Mouse (Mus musculus) Patski (cell line): ENCODE results near the gene Cacna2d2. TPM values are rescaled to one million over a fixed set of nuclear protein-coding genes. Genes with fewer than 3 reads are reported as not detected.

Experiments used
- ATAC-seq: fragments of 100-300 bp; one replicate; pipeline ENCODE4 v1.8.0; 2021
- CTCF ChIA-PET: fragments of 350-600 bp; sonication (Branson Sonifier 250); formaldehyde crosslinking; loops from one replicate; lab custom pipeline; 2022; ENCODE audit warnings: inconsistent platforms; lab: Charles Lee
- POLR2A ChIA-PET: fragments of 350-600 bp; sonication (Branson Sonifier 250); formaldehyde crosslinking; loops from one replicate; lab custom pipeline; 2022; ENCODE audit warnings: antibody characterized with exemption, inconsistent platforms; lab: Charles Lee
- DNase-seq: peaks from one replicate; pipeline ENCODE4 v3.0.0-alpha.2; 2011; ENCODE audit warnings: low read depth, low spot score
- H3K27me3 ChIP-seq: fragments of 371-371 bp; one replicate; pipeline ENCODE4 v1.5.1; 2021
- CTCF ChIP-seq: fragments of 100-300 bp; IDR thresholded peaks from one replicate; pipeline ENCODE4 v1.5.1; 2021
- in situ Hi-C: fragments of 300-500 bp; cut with MboI; formaldehyde crosslinking; loops from 3 replicates; pipeline ENCODE4 v1.11.1; 2018; ENCODE audit warnings: low pct_unique_long_range_greater_than_20kb, mixed read lengths
- polyA plus RNA-seq: library from polyadenylated mRNA; unstranded; gene quantifications from one replicate; pipeline ENCODE4 v1.2.3, GENCODE M21; 2021

Gene Cacna2d2
- polyA plus RNA-seq, 1 experiment from 2014 or later = 0.01 TPM

- ChIA-PET POLR2A (no interaction called here), CTCF (no interaction called here)
- ATAC-seq (no peak), DNase-seq (no peak)
- in situ Hi-C loops = loop anchor here (25.0 kb wide), 1 partner anchor 858 kb away; the partner anchor contains the start of gene Tex264
- no peak for TF ChIP-seq CTCF
- H3K27me3 ChIP-seq = no peaks in the 10 kb centered on the region
Observed at GRCm38 (mm10) chr9:107545199-107545598, 145.8 kb downstream of the Cacna2d2 start.

- TF ChIP-seq CTCF = no peak
- in situ Hi-C loops = loop anchor here (25.0 kb wide), 1 partner anchor 858 kb away; the partner anchor contains the start of gene Tex264
- DNase-seq (no peak), ATAC-seq (no peak)
- ChIA-PET POLR2A (interaction anchor here (0.5 kb wide), 1 partner anchor 1075 kb away, joined by 5 read pairs; no protein-coding TSS in a partner anchor), CTCF (no interaction called here)
- no peaks in the 10 kb centered on the region for H3K27me3 ChIP-seq
Observed at GRCm38 (mm10) chr9:107545602-107546001, 146.2 kb downstream of the Cacna2d2 start.

GRCm38 (mm10) chr9:107547026-107547425 lies 147.6 kb downstream of the Cacna2d2 start, which contains the start of gene Zmynd10:
Zmynd10 (plus strand) TSS chr9:107547298.
- CTCF ChIA-PET = no interaction called here
- no peaks in the 10 kb centered on the region for H3K27me3 ChIP-seq
- TF ChIP-seq CTCF = no peak
- ATAC-seq (peak; percentile 47), DNase-seq (no peak)
- in situ Hi-C loops = loop anchor here (25.0 kb wide), 1 partner anchor 860 kb away; the partner anchor contains the start of gene Tex264
- POLR2A ChIA-PET = interaction anchor here (0.8 to 0.9 kb wide), 2 partner anchors 9 to 10 kb away, joined by 4 read pairs; no protein-coding TSS in a partner anchor

DNA sequence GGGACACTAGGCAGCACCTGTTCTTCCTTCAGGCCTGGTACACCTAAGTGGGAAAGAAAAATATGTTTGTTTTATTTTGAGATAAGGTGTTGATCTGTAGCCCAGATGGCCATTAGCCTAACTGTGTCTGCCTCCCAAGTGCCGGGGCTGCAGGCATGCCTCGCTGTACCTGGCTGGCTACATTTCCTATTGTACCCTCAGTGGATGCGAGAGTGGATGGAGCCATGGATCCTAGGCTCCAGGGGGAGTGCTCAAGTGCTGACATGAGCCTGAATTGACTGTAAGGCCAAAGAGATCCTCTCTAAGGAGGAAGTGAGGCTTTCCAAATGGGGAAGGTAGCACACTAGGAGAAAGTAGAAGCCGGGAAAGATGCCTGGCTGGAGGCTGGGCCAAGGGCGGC lies 148.5 kb downstream of the Cacna2d2 start:
- ChIA-PET POLR2A (interaction anchor here (0.9 kb wide), 1 partner anchor 8 kb away, joined by 4 read pairs; no protein-coding TSS in a partner anchor), CTCF (no interaction called here)
- TF ChIP-seq CTCF = no peak
- ATAC-seq (no peak), DNase-seq (no peak)
- in situ Hi-C loops = loop anchor here (25.0 kb wide), 1 partner anchor 861 kb away; the partner anchor contains the start of gene Tex264
- no peaks in the 10 kb centered on the region for H3K27me3 ChIP-seq

DNA sequence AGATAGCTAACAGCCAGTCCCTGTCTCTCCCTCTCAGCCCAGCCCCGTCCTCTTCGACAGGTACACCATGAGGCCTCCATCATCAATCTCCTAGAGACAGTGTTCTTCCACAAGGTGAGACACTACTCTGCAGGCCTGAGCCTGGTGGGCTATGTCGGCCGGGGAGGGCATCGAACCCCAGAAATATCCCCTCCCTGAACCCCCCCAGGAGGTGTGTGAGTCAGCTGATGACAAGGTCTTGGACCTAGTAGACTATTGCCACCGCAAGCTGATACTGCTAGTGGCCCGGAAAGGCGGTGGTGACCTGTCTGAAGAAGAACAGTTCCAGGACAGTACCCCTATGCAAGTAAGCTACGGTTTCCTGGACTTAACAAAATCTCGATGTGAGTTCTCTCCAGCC lies 149.4 kb downstream of the Cacna2d2 start:
- ATAC-seq (no peak), DNase-seq (no peak)
- ChIA-PET CTCF (interaction anchor here (0.7 kb wide), 1 partner anchor 9 kb away, joined by 3 read pairs; no protein-coding TSS in a partner anchor), POLR2A (no interaction called here)
- no peak for TF ChIP-seq CTCF
- no peaks in the 10 kb centered on the region for H3K27me3 ChIP-seq
- in situ Hi-C loops = loop anchor here (25.0 kb wide), 1 partner anchor 862 kb away; the partner anchor contains the start of gene Tex264

DNA sequence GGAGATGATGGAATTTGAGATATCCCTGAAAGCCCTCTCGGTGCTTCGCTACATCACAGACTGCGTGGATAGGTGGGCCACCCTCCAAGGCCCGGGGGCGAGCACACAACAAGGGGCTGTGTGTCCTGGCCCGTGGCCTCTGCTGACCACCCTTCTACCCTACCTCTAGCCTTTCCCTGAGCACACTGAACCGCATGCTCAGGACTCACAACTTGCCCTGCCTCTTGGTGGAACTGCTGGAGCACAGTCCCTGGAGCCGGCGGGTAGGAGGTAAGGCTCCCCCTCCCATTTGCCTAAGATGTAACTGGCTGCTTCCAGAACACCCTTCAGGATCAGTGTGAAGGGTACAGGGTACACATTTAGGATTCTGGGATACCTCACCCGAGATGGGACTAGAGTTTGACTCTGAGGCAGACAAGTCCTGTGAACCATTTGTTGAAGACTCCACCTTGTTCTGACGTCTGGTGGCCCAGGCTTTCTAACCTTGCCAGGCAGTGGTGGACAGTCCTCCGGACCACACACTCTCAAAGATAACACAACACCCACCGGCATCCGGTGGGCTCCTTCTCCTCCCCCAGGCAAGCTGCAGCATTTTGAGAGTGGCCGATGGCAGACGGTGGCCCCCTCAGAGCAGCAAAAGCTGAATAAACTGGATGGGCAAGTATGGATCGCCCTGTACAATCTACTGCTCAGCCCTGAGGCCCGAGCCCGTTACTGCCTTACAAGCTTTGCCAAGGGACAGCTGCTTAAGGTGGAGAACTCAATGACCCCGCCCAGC lies 150.1 kb downstream of the Cacna2d2 start:
- POLR2A ChIA-PET = no interaction called here
- CTCF ChIA-PET = no interaction called here

GRCm38 (mm10) chr9:107550491-107551116 lies 151.2 kb downstream of the Cacna2d2 start:
- in situ Hi-C loops = no loop called here
- POLR2A ChIA-PET = interaction anchor here (0.6 kb wide), 1 partner anchor 79 kb away, joined by 3 read pairs; no protein-coding TSS in a partner anchor
- CTCF ChIA-PET = no interaction called here

More for the DNA sequence above, 150.1 kb downstream of the Cacna2d2 start:
- in situ Hi-C loops = loop anchor here (25.0 kb wide), 1 partner anchor 862 kb away; the partner anchor contains the start of gene Tex264
- no peak for TF ChIP-seq CTCF
- ATAC-seq = no peak
- DNase-seq = no peak
- no peaks in the 10 kb centered on the region for H3K27me3 ChIP-seq

DNA sequence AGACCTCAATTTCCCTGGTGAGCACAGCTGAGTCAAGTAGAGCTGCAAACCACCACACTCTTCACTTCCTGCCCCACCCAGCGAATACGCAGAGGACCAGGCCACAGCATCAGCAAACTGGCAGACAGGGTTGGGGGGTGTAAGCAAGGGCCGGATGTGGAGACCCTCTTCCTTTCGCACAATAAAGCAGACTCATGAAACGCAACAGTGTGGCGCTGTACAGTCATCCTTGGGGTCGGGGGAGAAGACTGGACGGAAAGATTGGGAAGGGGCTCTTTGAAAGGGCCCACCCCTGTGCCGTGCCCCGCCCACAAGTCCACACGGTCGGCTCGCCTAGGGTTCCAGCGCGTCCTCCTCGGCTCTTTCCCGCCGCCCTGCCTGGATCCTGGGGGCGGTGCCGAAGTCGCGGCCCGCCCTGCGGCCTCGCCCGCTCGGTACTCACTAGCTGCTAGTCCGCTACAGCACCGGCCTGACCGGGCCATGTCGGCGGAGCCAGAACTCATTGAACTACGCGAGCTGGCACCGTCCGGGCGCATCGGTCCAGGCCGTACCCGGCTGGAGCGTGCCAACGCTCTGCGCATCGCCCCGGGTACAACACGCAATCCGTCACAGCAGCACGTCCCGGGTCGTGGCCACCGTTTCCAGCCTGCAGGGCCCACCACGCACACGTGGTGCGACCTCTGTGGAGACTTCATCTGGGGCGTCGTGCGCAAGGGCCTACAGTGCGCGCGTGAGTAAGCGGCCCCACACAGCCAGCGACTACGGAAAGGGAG lies 151.9 kb downstream of the Cacna2d2 start, which contains the start of gene Rassf1:
Gene Rassf1 (plus strand): TSS at position 439 of the 773 bp plus-strand sequence.
- ChIA-PET CTCF (no interaction called here), POLR2A (interaction anchor here (0.6 kb wide), 1 partner anchor 78 kb away, joined by 3 read pairs; no protein-coding TSS in a partner anchor)
- H3K27me3 ChIP-seq = no peaks in the 10 kb centered on the region
- in situ Hi-C loops = no loop called here
- ATAC-seq = no peak
- TF ChIP-seq CTCF = no peak
- DNase-seq = no peak

More at GRCm38 (mm10) chr9:107550491-107551116, 151.2 kb downstream of the Cacna2d2 start:
- no peaks in the 10 kb centered on the region for H3K27me3 ChIP-seq
- TF ChIP-seq CTCF = no peak
- no peak for ATAC-seq
- no peak for DNase-seq

GRCm38 (mm10) chr9:107551890-107552355 lies 152.5 kb downstream of the Cacna2d2 start:
- DNase-seq (no peak), ATAC-seq (no peak)
- in situ Hi-C loops = no loop called here
- H3K27me3 ChIP-seq = no peaks in the 10 kb centered on the region
- CTCF ChIA-PET = no interaction called here
- TF ChIP-seq CTCF = no peak
- POLR2A ChIA-PET = no interaction called here
